Mouse (Mus musculus): Measurements from ENCODE around the gene Ccdc157.
A peak's percentile ranks its signal among the peaks of the same experiment; 100 is the strongest.
"Not testable (repeated sequence)": the region's sequence is repeated elsewhere in the genome, so short reads cannot be mapped to it uniquely, and the experiment has no call there.

Gene Ccdc157

GRCm38 (mm10) chr11:4182061-4182460 lies 22.0 kb upstream of the Ccdc157 start:
- no peak for DNase-seq

GRCm38 (mm10) chr11:4177716-4178115 lies 17.6 kb upstream of the Ccdc157 start:
- DNase-seq: no peak

GRCm38 (mm10) chr11:4174586-4174985 lies 14.5 kb upstream of the Ccdc157 start:
- DNase-seq: peak; percentile 23 to 24

GRCm38 (mm10) chr11:4166467-4167090 lies 6.5 kb upstream of the Ccdc157 start:
- DNase-seq: no peak

GRCm38 (mm10) chr11:4164701-4165100 lies 4.6 kb upstream of the Ccdc157 start:
- DNase-seq: no peak

- DNase-seq: no peak
Measured at GRCm38 (mm10) chr11:4160758-4161480, 826 bp upstream of the Ccdc157 start.

- DNase-seq: no peak
Measured at GRCm38 (mm10) chr11:4158676-4159075, 1.4 kb downstream of the Ccdc157 start.

GRCm38 (mm10) chr11:4155641-4156040 lies 4.5 kb downstream of the Ccdc157 start:
- no peak for DNase-seq

GRCm38 (mm10) chr11:4153694-4154093 lies 6.4 kb downstream of the Ccdc157 start:
- no peak for DNase-seq

- no peak for DNase-seq
Measured at GRCm38 (mm10) chr11:4149886-4150285, 10.2 kb downstream of the Ccdc157 start.

GRCm38 (mm10) chr11:4148536-4149156 lies 11.4 kb downstream of the Ccdc157 start:
- DNase-seq: no peak

GRCm38 (mm10) chr11:4148120-4148519 lies 12.0 kb downstream of the Ccdc157 start:
- no peak for DNase-seq

GRCm38 (mm10) chr11:4147098-4147497 lies 13.0 kb downstream of the Ccdc157 start:
- no peak for DNase-seq

GRCm38 (mm10) chr11:4146381-4146780 lies 13.7 kb downstream of the Ccdc157 start:
- DNase-seq: no peak

- DNase-seq: no peak
Measured at GRCm38 (mm10) chr11:4143281-4144062, 16.6 kb downstream of the Ccdc157 start.

- no peak for DNase-seq
Measured at GRCm38 (mm10) chr11:4142352-4142751, 17.7 kb downstream of the Ccdc157 start.

- DNase-seq: no peak
Measured at GRCm38 (mm10) chr11:4141505-4141904, 18.6 kb downstream of the Ccdc157 start.

- DNase-seq: no peak
Measured at GRCm38 (mm10) chr11:4138964-4139363, 21.1 kb downstream of the Ccdc157 start.

- DNase-seq: peak; percentile 90 to 98
Measured at GRCm38 (mm10) chr11:4134986-4135935, 24.8 kb downstream of the Ccdc157 start, which contains the start of gene Rnf215. TSS of gene Rnf215 (plus strand) at chr11:4135202.

GRCm38 (mm10) chr11:4134400-4134799 lies 25.7 kb downstream of the Ccdc157 start:
- no peak for DNase-seq

- DNase-seq: peak in 1 of 2 experiments; percentile 31
Measured at GRCm38 (mm10) chr11:4133450-4133849, 26.6 kb downstream of the Ccdc157 start.

GRCm38 (mm10) chr11:4128461-4128860 lies 31.6 kb downstream of the Ccdc157 start:
- not testable (repeated sequence) for DNase-seq

All from cerebellum, adult 18-20 months (tissue).